Mouse (Mus musculus) forebrain, embryonic 16.5 days (tissue): ENCODE results near the gene Lmtk2. TPM values are rescaled to one million over a fixed set of nuclear protein-coding genes. Genes with fewer than 3 reads are reported as not detected.

Experiments used
- ATAC-seq: fragments of 200-750 bp; cut with Nextera tagmentation; 2 replicates; pipeline ENCODE4 v1.8.0; 2017; ENCODE audit warnings: mild to moderate bottlenecking, moderate library complexity
- H3K27ac ChIP-seq: fragments of 300-500 bp; sonication (generic); 2 replicates; pipeline ENCODE4 v1.5.1; 2014; ENCODE audit warnings: low read length, control low read depth
- H3K27me3 ChIP-seq: fragments of 300-500 bp; sonication (generic); replicated peaks from 2 replicates; pipeline ENCODE4 v1.6.1; 2014; ENCODE audit warnings: low read length; ENCODE audit not compliant: control insufficient read depth, insufficient read depth
- H3K36me3 ChIP-seq: fragments of 300-500 bp; sonication (generic); 2 replicates; pipeline ENCODE4 v1.6.1; 2014; ENCODE audit not compliant: control insufficient read depth, insufficient read depth
- H3K4me1 ChIP-seq: fragments of 300-500 bp; sonication (generic); replicated peaks from 2 replicates; pipeline ENCODE4 v1.6.1; 2014; ENCODE audit warnings: low read length; ENCODE audit not compliant: control insufficient read depth, insufficient read depth
- H3K4me2 ChIP-seq: fragments of 300-500 bp; sonication (generic); 2 replicates; pipeline ENCODE4 v1.6.1; 2014; ENCODE audit warnings: mild to moderate bottlenecking, low read length, control low read depth
- H3K4me3 ChIP-seq: fragments of 300-500 bp; sonication (generic); replicated peaks from 2 replicates; pipeline ENCODE4 v1.5.1; 2014; ENCODE audit warnings: mild to moderate bottlenecking, low read length, control low read depth
- H3K9ac ChIP-seq: fragments of 300-500 bp; sonication (generic); replicated peaks from 2 replicates; pipeline ENCODE4 v1.6.1; 2014; ENCODE audit warnings: low read depth, low read length, control low read depth
- H3K9me3 ChIP-seq: fragments of 300-500 bp; sonication (generic); 2 replicates; pipeline ENCODE4 v1.6.1; 2016; ENCODE audit warnings: low read length; ENCODE audit not compliant: control insufficient read depth
- whole genome bisulfite sequencing: fragments of 180-500 bp; shearing (Covaris S2); extraction: QIAGEN DNeasy Blood & Tissue Kit; methylation state at CpG from one replicate; pipeline ENCODE4 v1.1.7; 2014; 5-methylcytosine and 5-hydroxymethylcytosine counted together
- polyA plus RNA-seq: library from polyadenylated mRNA; unstranded; fragments of >200 nt; fragmentation: Nextera tagmentation; extraction: Ambion mirVana; gene quantifications from 2 replicates; pipeline ENCODE4 v1.2.1, GENCODE M21; 2015

Gene Lmtk2
- polyA plus RNA-seq, 1 experiment from 2014 or later, result 9.4 TPM

GRCm38 (mm10) chr5:144082006-144082405 is 18.2 kb upstream of the Lmtk2 start:
- peak overlapping the region; percentile 14; the same call in 1 of the 2 replicates for H3K27ac ChIP-seq
- no peak overlapping the region for H3K9ac ChIP-seq
- 65% methylated on average over 5 of the region's 5 CpGs for WGBS
- no peaks in the 10 kb centered on the region for H3K9me3 ChIP-seq
- no peak overlapping the region for H3K4me3 ChIP-seq
- H3K27me3 ChIP-seq, result no peaks in the 10 kb centered on the region
- ATAC-seq, result no peak
- H3K36me3 ChIP-seq, result no peaks in the 10 kb centered on the region
- H3K4me2 ChIP-seq, result no peak overlapping the region
- no peaks in the 10 kb centered on the region for H3K4me1 ChIP-seq

- no peak overlapping the region for H3K27ac ChIP-seq
- WGBS, result 79% methylated on average over 2 of the region's 2 CpGs
- peak; percentile 72 for ATAC-seq
Measured at GRCm38 (mm10) chr5:144083521-144083920, 16.7 kb upstream of the Lmtk2 start.

DNA sequence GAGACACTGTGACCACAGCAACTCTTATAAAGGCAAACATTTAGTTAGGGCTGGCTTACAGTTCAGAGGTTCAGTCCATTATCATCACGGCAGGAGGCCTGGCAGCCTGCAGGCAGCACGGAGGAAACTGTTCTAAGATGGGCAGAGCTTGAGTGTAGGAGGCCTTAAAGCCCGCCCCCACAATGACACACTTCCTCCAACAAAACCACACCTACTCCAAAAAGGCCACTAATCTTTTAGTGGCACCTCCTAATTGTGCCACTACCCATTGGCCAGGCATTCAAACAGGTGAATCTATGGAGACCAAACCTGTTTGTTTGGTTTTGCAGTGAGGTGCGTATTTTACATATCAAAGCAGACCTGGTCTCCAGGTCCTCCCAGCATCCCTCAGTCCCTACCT is 16.0 kb upstream of the Lmtk2 start:
- WGBS, result 69% methylated on average over 4 of the region's 4 CpGs
- no peaks in the 10 kb centered on the region for H3K36me3 ChIP-seq
- no peak overlapping the region for H3K9ac ChIP-seq
- H3K9me3 ChIP-seq, result no peaks in the 10 kb centered on the region
- ATAC-seq, result no peak
- H3K4me3 ChIP-seq, result no peak overlapping the region
- H3K4me2 ChIP-seq, result no peak overlapping the region
- no peaks in the 10 kb centered on the region for H3K4me1 ChIP-seq
- no peak overlapping the region for H3K27ac ChIP-seq
- H3K27me3 ChIP-seq, result no peaks in the 10 kb centered on the region

More at GRCm38 (mm10) chr5:144083521-144083920, 16.7 kb upstream of the Lmtk2 start:
- Histone ChIP-seq H3K4me1 (no peaks in the 10 kb centered on the region), H3K36me3 (no peaks in the 10 kb centered on the region), H3K9me3 (no peaks in the 10 kb centered on the region), H3K9ac (no peak overlapping the region), H3K27me3 (no peaks in the 10 kb centered on the region), H3K4me3 (no peak overlapping the region), H3K4me2 (no peak overlapping the region)

DNA sequence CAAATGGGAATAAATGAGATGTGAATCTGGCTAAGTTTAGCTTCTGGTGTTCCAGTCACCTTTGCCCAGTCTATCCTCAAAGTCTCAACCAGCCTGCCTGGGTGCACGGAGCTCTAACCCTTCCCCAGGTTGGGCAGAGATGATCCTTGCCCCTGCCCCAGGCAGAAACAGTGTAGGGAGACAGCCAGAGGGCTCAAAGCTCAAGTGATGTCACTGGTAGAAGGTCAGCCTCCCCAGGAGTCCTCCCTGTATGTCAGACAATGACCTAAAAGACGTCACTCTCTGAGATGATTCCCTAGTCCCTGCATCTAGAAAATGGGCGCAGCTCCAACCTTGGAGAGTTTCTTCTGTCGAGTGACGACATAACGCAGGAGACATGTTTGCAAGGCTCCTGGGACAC is 14.5 kb upstream of the Lmtk2 start:
- ATAC-seq, result no peak

GRCm38 (mm10) chr5:144086494-144086893 is 13.7 kb upstream of the Lmtk2 start:
- H3K27me3 ChIP-seq, result no peaks in the 10 kb centered on the region

More for the DNA sequence above, 14.5 kb upstream of the Lmtk2 start:
- Histone ChIP-seq H3K4me1 (no peaks in the 10 kb centered on the region), H3K27me3 (no peaks in the 10 kb centered on the region), H3K9ac (no peak overlapping the region), H3K9me3 (no peaks in the 10 kb centered on the region), H3K36me3 (no peaks in the 10 kb centered on the region), H3K27ac (no peak overlapping the region), H3K4me2 (no peak overlapping the region), H3K4me3 (no peak overlapping the region)
- WGBS, result 80% methylated on average over 6 of the region's 6 CpGs

DNA sequence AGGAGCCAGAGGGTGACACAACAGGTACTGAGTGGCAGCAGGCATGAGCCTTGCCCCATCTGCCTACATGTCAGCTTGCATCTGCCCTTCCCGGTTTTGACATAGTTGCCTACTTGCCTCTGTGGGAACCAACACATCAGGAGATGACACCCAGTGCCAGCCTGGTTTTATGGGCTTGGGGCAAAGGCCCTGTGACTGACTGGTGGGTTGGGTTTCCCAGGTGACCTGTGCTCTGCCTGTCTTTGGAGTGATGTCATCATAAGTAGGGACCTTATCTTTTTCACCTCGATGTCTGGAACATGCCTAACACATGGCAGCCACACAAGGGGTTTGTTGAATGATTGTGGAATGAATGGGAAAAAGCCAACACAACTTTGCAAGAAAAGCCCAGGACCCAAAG is 11.9 kb upstream of the Lmtk2 start:
- Histone ChIP-seq H3K27me3 (no peaks in the 10 kb centered on the region), H3K9ac (no peak overlapping the region), H3K4me1 (no peaks in the 10 kb centered on the region), H3K9me3 (no peaks in the 10 kb centered on the region), H3K36me3 (no peaks in the 10 kb centered on the region), H3K27ac (no peak overlapping the region), H3K4me2 (no peak overlapping the region), H3K4me3 (no peak overlapping the region)
- no peak for ATAC-seq
- WGBS, result 89% methylated on average over 2 of the region's 2 CpGs

More at GRCm38 (mm10) chr5:144086494-144086893, 13.7 kb upstream of the Lmtk2 start:
- no peaks in the 10 kb centered on the region for H3K4me1 ChIP-seq
- H3K4me2 ChIP-seq, result no peak overlapping the region
- H3K4me3 ChIP-seq, result no peak overlapping the region
- H3K27ac ChIP-seq, result no peak overlapping the region
- H3K36me3 ChIP-seq, result no peaks in the 10 kb centered on the region
- no peak overlapping the region for H3K9ac ChIP-seq
- no peak for ATAC-seq
- no peaks in the 10 kb centered on the region for H3K9me3 ChIP-seq
- 72% methylated on average over 2 of the region's 2 CpGs for WGBS

DNA sequence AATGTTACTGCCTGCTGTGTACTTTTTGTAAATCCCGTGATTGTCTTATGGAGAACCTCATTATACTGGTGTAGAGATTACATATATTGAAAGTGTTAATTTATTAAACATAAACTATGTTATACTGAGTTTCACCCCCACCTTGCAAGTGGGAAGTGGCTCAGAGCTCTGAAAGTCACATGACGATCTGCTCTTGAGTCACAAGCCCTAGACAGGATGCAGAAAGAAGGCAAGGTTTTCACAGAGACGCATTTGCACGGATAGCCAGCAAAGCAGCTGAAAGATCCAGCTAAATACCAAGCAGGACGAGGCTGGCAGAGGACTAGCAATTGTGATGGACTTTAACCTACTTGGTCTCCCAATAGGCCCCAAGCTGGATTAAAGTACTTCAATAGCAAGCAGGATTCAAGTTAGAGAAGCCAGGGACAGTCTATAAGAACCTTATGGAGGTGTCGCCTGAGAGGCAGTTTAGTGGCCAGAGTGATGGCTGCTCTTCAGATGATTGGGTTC is 4.7 kb upstream of the Lmtk2 start:
- H3K27ac ChIP-seq, result no peak overlapping the region

DNA sequence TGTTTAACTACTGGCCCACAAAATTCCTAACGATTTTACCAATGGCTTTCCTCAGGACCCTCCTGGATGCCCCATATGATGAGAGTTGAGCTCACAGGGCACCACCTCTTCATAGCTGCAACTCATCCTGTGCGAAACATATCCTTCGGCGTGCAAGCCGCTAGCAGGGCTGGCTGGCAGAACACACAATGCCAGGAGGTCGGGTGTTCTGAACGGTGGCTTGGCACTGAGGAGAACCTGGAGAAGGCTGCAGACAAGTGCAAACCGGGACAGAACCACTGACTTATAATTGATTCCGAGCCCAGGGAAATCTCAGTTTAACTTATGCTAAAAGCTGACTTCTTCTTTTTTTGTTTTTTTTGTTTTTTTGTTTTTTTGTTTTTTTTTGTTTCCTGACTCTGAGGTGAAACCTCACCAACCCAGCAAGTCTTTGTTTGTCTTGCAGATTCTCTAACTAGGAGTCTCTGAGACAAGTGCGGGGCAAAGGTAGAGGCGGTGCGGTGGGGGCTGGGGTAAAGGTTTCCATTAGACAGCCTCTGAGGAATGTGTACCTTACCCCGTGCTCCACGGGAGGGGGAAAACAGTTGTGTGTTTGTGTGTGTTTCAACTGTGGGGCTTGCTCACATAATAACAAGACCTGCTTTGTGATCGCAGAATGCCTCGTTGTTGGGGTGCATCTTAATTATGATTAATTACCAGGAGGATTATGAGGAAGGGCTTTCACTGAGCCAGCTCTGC is 2.2 kb upstream of the Lmtk2 start:
- 50% methylated on average over 16 of the region's 16 CpGs for WGBS
- no peaks in the 10 kb centered on the region for H3K36me3 ChIP-seq
- no peaks in the 10 kb centered on the region for H3K9me3 ChIP-seq
- H3K4me1 ChIP-seq, result peaks cover 7% of the 10 kb centered on the region
- no peak overlapping the region for H3K27ac ChIP-seq
- H3K9ac ChIP-seq, result no peak overlapping the region
- 0 out of 2 replicates have a peak, but pooled peaks cover 4% of the 10 kb centered on the region for H3K27me3 ChIP-seq
- H3K4me3 ChIP-seq, result no peak overlapping the region
- no peak for ATAC-seq
- no peak overlapping the region for H3K4me2 ChIP-seq

More for the DNA sequence above, 4.7 kb upstream of the Lmtk2 start:
- H3K27me3 ChIP-seq, result 0 out of 2 replicates have a peak, but pooled peaks cover 4% of the 10 kb centered on the region
- no peak overlapping the region for H3K4me2 ChIP-seq
- no peaks in the 10 kb centered on the region for H3K9me3 ChIP-seq
- no peaks in the 10 kb centered on the region for H3K36me3 ChIP-seq
- no peak overlapping the region for H3K9ac ChIP-seq
- H3K4me1 ChIP-seq, result no peaks in the 10 kb centered on the region
- H3K4me3 ChIP-seq, result no peak overlapping the region
- no peak for ATAC-seq
- 77% methylated on average over 6 of the region's 6 CpGs for WGBS

- Histone ChIP-seq H3K27ac (no peak overlapping the region), H3K36me3 (no peaks in the 10 kb centered on the region), H3K4me1 (peaks cover 9% of the 10 kb centered on the region), H3K4me2 (no peak overlapping the region), H3K4me3 (no peak overlapping the region), H3K9me3 (no peaks in the 10 kb centered on the region), H3K27me3 (0 out of 2 replicates have a peak, but pooled peaks cover 4% of the 10 kb centered on the region), H3K9ac (no peak overlapping the region)
- WGBS, result 35% methylated on average over 8 of the region's 8 CpGs
- no peak for ATAC-seq
Measured at GRCm38 (mm10) chr5:144098640-144098929, 1.7 kb upstream of the Lmtk2 start.
